Mouse (Mus musculus): ENCODE results near the gene Ttc16. TPM values are rescaled to one million over a fixed set of nuclear protein-coding genes. Genes with fewer than 3 reads are reported as not detected.

Gene Ttc16
- polyA plus RNA-seq, 1 experiment = 0.21 TPM

DNA sequence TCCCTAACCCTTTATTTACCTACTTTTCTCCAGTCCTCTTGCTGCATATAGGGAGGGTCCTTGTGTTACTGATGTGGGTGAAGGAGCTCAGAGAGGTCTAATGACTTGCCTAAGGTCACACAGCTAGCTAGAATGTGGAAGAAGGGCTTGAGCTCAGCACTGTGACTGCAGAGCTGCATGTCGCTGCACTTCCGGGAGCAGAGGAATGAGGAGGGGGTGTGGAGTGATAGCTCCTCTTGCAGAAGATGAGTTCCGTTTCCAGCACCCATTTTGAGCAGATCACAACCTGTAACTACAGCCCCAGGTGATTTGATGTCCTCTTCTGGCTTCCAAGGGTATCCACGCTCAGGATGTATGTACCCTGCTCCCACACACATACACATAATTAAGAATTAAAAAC is 51.3 kb downstream of the Ttc16 start:
- peak overlapping the region; percentile 1; the same call in 1 of the 2 replicates for H3K27ac ChIP-seq (ENCODE audit: insufficient read depth, low read length)
- TF ChIP-seq POLR2A (IDR thresholded peaks at IDR 0.05; ENCODE audit: low read depth, low read length) = no peak
- no peak for TF ChIP-seq CTCF (IDR thresholded peaks at IDR 0.05; ENCODE audit: extremely low read depth, insufficient read depth, insufficient read length, insufficient replicate concordance)
- DNase-seq (ENCODE audit: low read depth in 1 of 2, low spot score in 2 of 2) = no peak
- WGBS = 80% methylated on average over 4 of the region's 4 CpGs
- peaks cover 16% of the 10 kb centered on the region for H3K36me3 ChIP-seq (ENCODE audit: control insufficient read depth, insufficient read depth, low read length)
- no peaks in the 10 kb centered on the region for H3K27me3 ChIP-seq (ENCODE audit: control insufficient read depth, insufficient read depth, low read length)
- H3K4me3 ChIP-seq (ENCODE audit: extremely low read depth, insufficient read depth, insufficient read length) = no peak overlapping the region
- peaks cover 37% of the 10 kb centered on the region; the same call in 1 of the 2 replicates for H3K4me1 ChIP-seq (ENCODE audit: control insufficient read depth, insufficient read depth, insufficient read length)

DNA sequence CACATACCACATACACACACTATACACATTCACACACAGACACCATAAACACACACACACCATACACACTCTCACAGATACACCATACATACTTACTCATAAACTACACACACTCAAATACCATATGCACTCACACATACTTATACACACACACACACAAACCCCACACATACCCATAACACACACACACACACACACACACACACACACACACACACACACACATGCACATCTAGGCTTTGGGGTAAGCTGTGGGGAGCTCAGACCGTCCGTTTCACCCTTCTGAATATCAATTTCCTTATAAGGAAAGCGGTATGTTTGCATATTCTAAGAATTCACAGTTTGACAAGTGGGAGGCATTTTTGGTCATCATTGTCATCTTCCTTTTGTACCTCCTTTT is 52.9 kb downstream of the Ttc16 start:
- H3K27ac ChIP-seq (ENCODE audit: insufficient read depth, low read length) = peak overlapping the region; percentile 93
- H3K4me3 ChIP-seq (ENCODE audit: extremely low read depth, insufficient read depth, insufficient read length) = peak overlapping the region; percentile 75
- peaks cover 32% of the 10 kb centered on the region; the same call in 1 of the 2 replicates for H3K4me1 ChIP-seq (ENCODE audit: control insufficient read depth, insufficient read depth, insufficient read length)
- peaks cover 12% of the 10 kb centered on the region for H3K36me3 ChIP-seq (ENCODE audit: control insufficient read depth, insufficient read depth, low read length)
- TF ChIP-seq CTCF (IDR thresholded peaks at IDR 0.05; ENCODE audit: extremely low read depth, insufficient read depth, insufficient read length, insufficient replicate concordance) (no peak), POLR2A (IDR thresholded peaks at IDR 0.05; ENCODE audit: low read depth, low read length) (no peak)
- H3K27me3 ChIP-seq (ENCODE audit: control insufficient read depth, insufficient read depth, low read length) = no peaks in the 10 kb centered on the region
- DNase-seq (ENCODE audit: low read depth in 1 of 2, low spot score in 2 of 2) = no peak
- 14% methylated on average over 3 of the region's 3 CpGs for WGBS

DNA sequence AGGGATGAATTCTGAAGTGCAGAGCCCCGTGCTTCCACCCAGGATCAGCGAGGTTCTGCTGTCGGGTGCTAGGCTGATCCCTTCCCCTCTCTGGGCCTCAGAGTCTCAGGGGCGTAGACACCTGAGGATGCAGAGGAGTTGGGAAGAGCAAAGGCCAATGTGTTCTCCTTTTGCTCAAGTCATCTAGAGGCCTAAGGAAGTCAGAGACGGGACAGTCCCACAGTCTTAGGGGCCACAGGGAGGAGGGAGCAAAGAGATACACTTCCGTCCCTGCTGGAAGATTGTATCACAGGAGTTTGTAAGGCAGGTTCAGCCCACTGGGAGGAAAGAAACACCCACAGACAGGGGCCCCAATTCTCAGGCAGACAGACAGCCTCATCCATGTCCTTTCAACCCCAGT is 53.4 kb downstream of the Ttc16 start:
- H3K4me1 ChIP-seq (ENCODE audit: control insufficient read depth, insufficient read depth, insufficient read length) = peaks cover 31% of the 10 kb centered on the region; the same call in 1 of the 2 replicates
- peak overlapping the region; percentile 75 for H3K4me3 ChIP-seq (ENCODE audit: extremely low read depth, insufficient read depth, insufficient read length)
- peak overlapping the region; percentile 93 for H3K27ac ChIP-seq (ENCODE audit: insufficient read depth, low read length)
- DNase-seq (ENCODE audit: low read depth in 1 of 2, low spot score in 2 of 2) = no peak
- no peaks in the 10 kb centered on the region for H3K27me3 ChIP-seq (ENCODE audit: control insufficient read depth, insufficient read depth, low read length)
- WGBS = 8% methylated on average over 6 of the region's 6 CpGs
- peaks cover 12% of the 10 kb centered on the region for H3K36me3 ChIP-seq (ENCODE audit: control insufficient read depth, insufficient read depth, low read length)
- TF ChIP-seq POLR2A (IDR thresholded peaks at IDR 0.05; ENCODE audit: low read depth, low read length) = no peak
- no peak for TF ChIP-seq CTCF (IDR thresholded peaks at IDR 0.05; ENCODE audit: extremely low read depth, insufficient read depth, insufficient read length, insufficient replicate concordance)

GRCm38 (mm10) chr2:32720681-32721229 is 54.7 kb downstream of the Ttc16 start, which contains the start of gene Sh2d3c:
Gene Sh2d3c (plus strand): TSS chr2:32721055.
- TF ChIP-seq CTCF (IDR thresholded peaks at IDR 0.05; ENCODE audit: extremely low read depth, insufficient read depth, insufficient read length, insufficient replicate concordance) = no peak
- peak; percentile 32; the same call in 1 of the 2 replicates for TF ChIP-seq POLR2A (IDR thresholded peaks at IDR 0.05; ENCODE audit: low read depth, low read length)
- peaks cover 29% of the 10 kb centered on the region; the same call in 1 of the 2 replicates for H3K4me1 ChIP-seq (ENCODE audit: control insufficient read depth, insufficient read depth, insufficient read length)
- peak within 1 kb of the TSS; percentile 93 for H3K27ac ChIP-seq (ENCODE audit: insufficient read depth, low read length)
- WGBS = 3% methylated on average over 8 of the region's 8 CpGs
- DNase-seq (ENCODE audit: low read depth in 1 of 2, low spot score in 2 of 2) = peak in 1 of 2 experiments; percentile 70
- H3K4me3 ChIP-seq (ENCODE audit: extremely low read depth, insufficient read depth, insufficient read length) = peak within 1 kb of the TSS; percentile 75
- no peaks in the 10 kb centered on the region for H3K27me3 ChIP-seq (ENCODE audit: control insufficient read depth, insufficient read depth, low read length)
- H3K36me3 ChIP-seq (ENCODE audit: control insufficient read depth, insufficient read depth, low read length) = peaks cover 6% of the 10 kb centered on the region

GRCm38 (mm10) chr2:32720053-32720452 is 55.4 kb downstream of the Ttc16 start:
- Histone ChIP-seq H3K27me3 (ENCODE audit: control insufficient read depth, insufficient read depth, low read length) (no peaks in the 10 kb centered on the region), H3K4me1 (ENCODE audit: control insufficient read depth, insufficient read depth, insufficient read length) (peaks cover 33% of the 10 kb centered on the region; the same call in 1 of the 2 replicates), H3K27ac (ENCODE audit: insufficient read depth, low read length) (peak overlapping the region; percentile 93), H3K4me3 (ENCODE audit: extremely low read depth, insufficient read depth, insufficient read length) (peak overlapping the region; percentile 5; the same call in 1 of the 2 replicates), H3K36me3 (ENCODE audit: control insufficient read depth, insufficient read depth, low read length) (peaks cover 3% of the 10 kb centered on the region)
- 52% methylated on average over 3 of the region's 3 CpGs for WGBS
- no peak for DNase-seq (ENCODE audit: low read depth in 1 of 2, low spot score in 2 of 2)
- TF ChIP-seq CTCF (IDR thresholded peaks at IDR 0.05; ENCODE audit: extremely low read depth, insufficient read depth, insufficient read length, insufficient replicate concordance) (no peak), POLR2A (IDR thresholded peaks at IDR 0.05; ENCODE audit: low read depth, low read length) (no peak)

DNA sequence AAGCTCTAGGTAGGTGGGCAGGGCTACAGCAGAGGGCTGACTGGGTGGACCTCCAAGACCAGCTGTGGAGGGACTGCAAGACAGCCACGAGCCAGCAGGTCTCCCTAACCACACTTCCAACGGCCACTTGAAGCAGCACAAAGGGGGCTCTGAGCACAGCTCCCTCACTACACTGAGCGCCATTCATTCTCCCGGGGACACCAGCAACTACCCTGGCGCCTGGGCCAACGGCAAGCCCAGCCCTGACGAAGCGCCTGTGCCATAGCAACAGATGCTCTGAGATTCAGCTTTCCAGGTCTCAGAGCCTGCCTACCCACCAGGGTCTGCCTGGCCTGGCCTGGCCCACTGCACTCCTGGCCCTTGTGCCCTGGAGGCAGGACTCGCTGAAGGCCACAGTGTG is 56.7 kb downstream of the Ttc16 start:
- Histone ChIP-seq H3K27ac (ENCODE audit: insufficient read depth, low read length) (no peak overlapping the region), H3K4me3 (ENCODE audit: extremely low read depth, insufficient read depth, insufficient read length) (no peak overlapping the region), H3K27me3 (ENCODE audit: control insufficient read depth, insufficient read depth, low read length) (no peaks in the 10 kb centered on the region), H3K36me3 (ENCODE audit: control insufficient read depth, insufficient read depth, low read length) (no peaks in the 10 kb centered on the region), H3K4me1 (ENCODE audit: control insufficient read depth, insufficient read depth, insufficient read length) (peaks cover 41% of the 10 kb centered on the region; the same call in 1 of the 2 replicates)
- TF ChIP-seq POLR2A (IDR thresholded peaks at IDR 0.05; ENCODE audit: low read depth, low read length) = no peak
- no peak for TF ChIP-seq CTCF (IDR thresholded peaks at IDR 0.05; ENCODE audit: extremely low read depth, insufficient read depth, insufficient read length, insufficient replicate concordance)
- DNase-seq (ENCODE audit: low read depth in 1 of 2, low spot score in 2 of 2) = no peak
- WGBS = 57% methylated on average over 9 of the region's 9 CpGs

DNA sequence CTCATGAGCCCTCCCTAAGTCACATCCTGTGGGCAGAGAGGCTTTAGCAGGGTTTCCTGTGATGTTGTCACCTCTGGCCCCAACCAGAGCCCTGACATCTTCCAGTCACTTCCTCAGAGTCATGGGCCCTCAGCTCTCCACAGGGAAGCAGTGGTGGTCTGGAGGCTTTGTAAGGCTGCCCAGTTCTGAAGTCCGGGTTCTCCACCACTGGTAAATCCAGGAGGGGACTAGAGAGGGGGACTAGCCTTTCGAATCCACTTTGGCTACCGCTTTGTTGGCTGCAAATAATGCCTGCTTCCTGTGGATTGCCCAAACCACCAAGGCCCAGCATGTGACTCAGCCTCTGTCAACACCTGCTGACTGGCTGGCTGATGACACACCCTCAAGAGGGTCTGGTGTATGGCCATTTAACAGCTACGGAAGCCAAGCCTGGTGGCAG is 60.4 kb downstream of the Ttc16 start:
- DNase-seq (ENCODE audit: low read depth in 1 of 2, low spot score in 2 of 2) = peak; percentile 58 to 82
- 10% methylated on average over 4 of the region's 4 CpGs for WGBS
- peak overlapping the region; percentile 97 for H3K27ac ChIP-seq (ENCODE audit: insufficient read depth, low read length)
- H3K4me3 ChIP-seq (ENCODE audit: extremely low read depth, insufficient read depth, insufficient read length) = no peak overlapping the region
- peaks cover 2% of the 10 kb centered on the region for H3K36me3 ChIP-seq (ENCODE audit: control insufficient read depth, insufficient read depth, low read length)
- no peak for TF ChIP-seq CTCF (IDR thresholded peaks at IDR 0.05; ENCODE audit: extremely low read depth, insufficient read depth, insufficient read length, insufficient replicate concordance)
- no peak for TF ChIP-seq POLR2A (IDR thresholded peaks at IDR 0.05; ENCODE audit: low read depth, low read length)
- no peaks in the 10 kb centered on the region for H3K27me3 ChIP-seq (ENCODE audit: control insufficient read depth, insufficient read depth, low read length)
- peaks cover 44% of the 10 kb centered on the region; the same call in 1 of the 2 replicates for H3K4me1 ChIP-seq (ENCODE audit: control insufficient read depth, insufficient read depth, insufficient read length)

Measured in spleen, adult 2 months (tissue).